Mouse (Mus musculus): ENCODE data around the gene Tmcc2. TPM values are rescaled to one million over a fixed set of nuclear protein-coding genes. Genes with fewer than 3 reads are reported as not detected.
A peak's percentile ranks its signal among the peaks of the same experiment; 100 is the strongest.

Gene Tmcc2
- polyA plus RNA-seq, 2 experiments = 285 to 327 TPM

GRCm38 (mm10) chr1:132341731-132342501 lies 49.2 kb downstream of the Tmcc2 start:
- no peak for TF ChIP-seq CTCF (IDR thresholded peaks at IDR 0.05; ENCODE audit: low read depth)
- no peak for TF ChIP-seq EP300 (IDR thresholded peaks at IDR 0.05; ENCODE audit: low read depth)
- Histone ChIP-seq H3K4me2 (ENCODE audit: low read depth) (no peak overlapping the region), H3K9ac (replicated peaks) (no peak overlapping the region)

GRCm38 (mm10) chr1:132338027-132338660 lies 52.9 kb downstream of the Tmcc2 start:
- no peak for ATAC-seq (ENCODE audit: insufficient read depth)
- H3K9me3 ChIP-seq (ENCODE audit: control insufficient read depth, low read length) = no peaks in the 10 kb centered on the region
- no peak overlapping the region for H3K27ac ChIP-seq
- no peak for DNase-seq (ENCODE audit: low read depth in 3 of 3, low spot score in 3 of 3)
- H3K4me1 ChIP-seq (replicated peaks; ENCODE audit: control insufficient read depth in 2 of 2, insufficient read depth in 2 of 2, low read length in 1 of 2) = peaks cover 18 to 49% of the 10 kb centered on the region in 2 experiments
- H3K9ac ChIP-seq (replicated peaks) = no peak overlapping the region
- 42% methylated on average over 8 of the region's 8 CpGs for WGBS (ENCODE audit: insufficient replicate concordance)
- H3K4me3 ChIP-seq (ENCODE audit: insufficient read depth in 1 of 2, low read depth in 2 of 2, low read length in 2 of 2) = no peak overlapping the region
- TF ChIP-seq CTCF (IDR thresholded peaks at IDR 0.05; ENCODE audit: low read depth) (no peak), EP300 (IDR thresholded peaks at IDR 0.05; ENCODE audit: low read depth) (no peak)
- no peaks in the 10 kb centered on the region for H3K27me3 ChIP-seq (ENCODE audit: control insufficient read depth, insufficient read depth, low read length)
- H3K36me3 ChIP-seq (replicated peaks; ENCODE audit: control insufficient read depth, insufficient read depth, low read depth) = no peaks in the 10 kb centered on the region
- H3K4me2 ChIP-seq (ENCODE audit: low read depth) = no peak overlapping the region

More at GRCm38 (mm10) chr1:132341731-132342501, 49.2 kb downstream of the Tmcc2 start:
- H3K36me3 ChIP-seq (replicated peaks; ENCODE audit: control insufficient read depth, insufficient read depth, low read depth) = no peaks in the 10 kb centered on the region
- H3K9me3 ChIP-seq (ENCODE audit: control insufficient read depth, low read length) = no peaks in the 10 kb centered on the region
- H3K27me3 ChIP-seq (ENCODE audit: control insufficient read depth, insufficient read depth, low read length) = no peaks in the 10 kb centered on the region
- H3K4me3 ChIP-seq (ENCODE audit: insufficient read depth in 1 of 2, low read depth in 2 of 2, low read length in 2 of 2) = no peak overlapping the region
- no peak overlapping the region for H3K27ac ChIP-seq
- 7% methylated on average over 5 of the region's 5 CpGs for WGBS (ENCODE audit: insufficient replicate concordance)
- H3K4me1 ChIP-seq (replicated peaks; ENCODE audit: control insufficient read depth in 2 of 2, insufficient read depth in 2 of 2, low read length in 1 of 2) = peaks cover 6 to 21% of the 10 kb centered on the region in 2 experiments
- peak; percentile 47; the same call in 1 of the 2 replicates for ATAC-seq (ENCODE audit: insufficient read depth)
- DNase-seq (ENCODE audit: low read depth in 3 of 3, low spot score in 3 of 3) = no peak

GRCm38 (mm10) chr1:132336921-132337320 lies 54.2 kb downstream of the Tmcc2 start:
- H3K4me3 ChIP-seq (ENCODE audit: insufficient read depth in 1 of 2, low read depth in 2 of 2, low read length in 2 of 2) = no peak overlapping the region
- no peak for DNase-seq (ENCODE audit: low read depth in 3 of 3, low spot score in 3 of 3)
- H3K4me2 ChIP-seq (ENCODE audit: low read depth) = no peak overlapping the region
- no peak overlapping the region for H3K27ac ChIP-seq
- no peak for TF ChIP-seq CTCF (IDR thresholded peaks at IDR 0.05; ENCODE audit: low read depth)
- TF ChIP-seq EP300 (IDR thresholded peaks at IDR 0.05; ENCODE audit: low read depth) = no peak
- H3K27me3 ChIP-seq (ENCODE audit: control insufficient read depth, insufficient read depth, low read length) = no peaks in the 10 kb centered on the region
- no peak overlapping the region for H3K9ac ChIP-seq (replicated peaks)
- H3K4me1 ChIP-seq (replicated peaks; ENCODE audit: control insufficient read depth in 2 of 2, insufficient read depth in 2 of 2, low read length in 1 of 2) = peaks cover 18 to 41% of the 10 kb centered on the region in 2 experiments
- H3K36me3 ChIP-seq (replicated peaks; ENCODE audit: control insufficient read depth, insufficient read depth, low read depth) = no peaks in the 10 kb centered on the region
- H3K9me3 ChIP-seq (ENCODE audit: control insufficient read depth, low read length) = no peaks in the 10 kb centered on the region
- ATAC-seq (ENCODE audit: insufficient read depth) = no peak
- WGBS (ENCODE audit: insufficient replicate concordance) = 32% methylated on average over 6 of the region's 6 CpGs

- H3K9me3 ChIP-seq (ENCODE audit: control insufficient read depth, low read length) = no peaks in the 10 kb centered on the region
- H3K4me3 ChIP-seq (ENCODE audit: insufficient read depth in 1 of 2, low read depth in 2 of 2, low read length in 2 of 2) = no peak overlapping the region
- H3K9ac ChIP-seq (replicated peaks) = no peak overlapping the region
- no peak for TF ChIP-seq EP300 (IDR thresholded peaks at IDR 0.05; ENCODE audit: low read depth)
- TF ChIP-seq CTCF (IDR thresholded peaks at IDR 0.05; ENCODE audit: low read depth) = no peak
- no peaks in the 10 kb centered on the region for H3K27me3 ChIP-seq (ENCODE audit: control insufficient read depth, insufficient read depth, low read length)
- no peak for DNase-seq (ENCODE audit: low read depth in 3 of 3, low spot score in 3 of 3)
- 66% methylated on average over 12 of the region's 12 CpGs for WGBS (ENCODE audit: insufficient replicate concordance)
- no peak for ATAC-seq (ENCODE audit: insufficient read depth)
- no peak overlapping the region for H3K4me2 ChIP-seq (ENCODE audit: low read depth)
- H3K4me1 ChIP-seq (replicated peaks; ENCODE audit: control insufficient read depth in 2 of 2, insufficient read depth in 2 of 2, low read length in 1 of 2) = peaks cover 18 to 41% of the 10 kb centered on the region in 2 experiments
- no peak overlapping the region for H3K27ac ChIP-seq
- no peaks in the 10 kb centered on the region for H3K36me3 ChIP-seq (replicated peaks; ENCODE audit: control insufficient read depth, insufficient read depth, low read depth)
Observed at GRCm38 (mm10) chr1:132335378-132335965, 55.6 kb downstream of the Tmcc2 start.
